Mouse (Mus musculus): Measurements from ENCODE around the gene Tbkbp1.
A peak's percentile ranks its signal among the peaks of the same experiment; 100 is the strongest.
"Not testable (repeated sequence)": the region's sequence is repeated elsewhere in the genome, so short reads cannot be mapped to it uniquely, and the experiment has no call there.

Tbkbp1 gene

GRCm38 (mm10) chr11:97151343-97151801 lies at the start of gene Tbkbp1:
TSS of gene Tbkbp1 (minus strand) at chr11:97151495.
- peak; percentile 46 for DNase-seq (ENCODE audit: low spot score)

GRCm38 (mm10) chr11:97199519-97199918 lies 48.2 kb upstream of the Tbkbp1 start:
- DNase-seq (ENCODE audit: low spot score): no peak

- DNase-seq (ENCODE audit: low spot score): peak; percentile 31
These were observed 47.3 kb upstream of the Tbkbp1 start for GRCm38 (mm10) chr11:97198601-97199000.

GRCm38 (mm10) chr11:97197021-97197420 lies 45.7 kb upstream of the Tbkbp1 start:
- no peak for DNase-seq (ENCODE audit: low spot score)

GRCm38 (mm10) chr11:97196541-97196940 lies 45.2 kb upstream of the Tbkbp1 start:
- DNase-seq (ENCODE audit: low spot score): no peak

- no peak for DNase-seq (ENCODE audit: low spot score)
These were observed 41.3 kb upstream of the Tbkbp1 start for GRCm38 (mm10) chr11:97192621-97192951.

- no peak for DNase-seq (ENCODE audit: low spot score)
These were observed 40.8 kb upstream of the Tbkbp1 start for GRCm38 (mm10) chr11:97191915-97192620.

- DNase-seq (ENCODE audit: low spot score): no peak
These were observed 39.7 kb upstream of the Tbkbp1 start for GRCm38 (mm10) chr11:97190992-97191391.

- not testable (repeated sequence) for DNase-seq (ENCODE audit: low spot score)
These were observed 38.4 kb upstream of the Tbkbp1 start for GRCm38 (mm10) chr11:97189645-97190044.

- no peak for DNase-seq (ENCODE audit: low spot score)
These were observed 37.9 kb upstream of the Tbkbp1 start for GRCm38 (mm10) chr11:97189231-97189630.

- no peak for DNase-seq (ENCODE audit: low spot score)
These were observed 37.3 kb upstream of the Tbkbp1 start for GRCm38 (mm10) chr11:97188643-97188955.

- DNase-seq (ENCODE audit: low spot score): peak; percentile 99
These were observed 36.7 kb upstream of the Tbkbp1 start, which contains the start of gene Kpnb1 for GRCm38 (mm10) chr11:97187764-97188642. TSS of gene Kpnb1 (minus strand) at chr11:97187881.

GRCm38 (mm10) chr11:97186947-97187763 lies 35.9 kb upstream of the Tbkbp1 start:
- DNase-seq (ENCODE audit: low spot score): peak; percentile 99

GRCm38 (mm10) chr11:97185704-97186614 lies 34.7 kb upstream of the Tbkbp1 start:
- no peak for DNase-seq (ENCODE audit: low spot score)

GRCm38 (mm10) chr11:97184875-97185274 lies 33.6 kb upstream of the Tbkbp1 start:
- no peak for DNase-seq (ENCODE audit: low spot score)

GRCm38 (mm10) chr11:97182446-97182845 lies 31.2 kb upstream of the Tbkbp1 start:
- DNase-seq (ENCODE audit: low spot score): no peak

- DNase-seq (ENCODE audit: low spot score): no peak
These were observed 29.8 kb upstream of the Tbkbp1 start for GRCm38 (mm10) chr11:97181061-97181460.

- DNase-seq (ENCODE audit: low spot score): no peak
These were observed 26.9 kb upstream of the Tbkbp1 start for GRCm38 (mm10) chr11:97178198-97178597.

GRCm38 (mm10) chr11:97176851-97177250 lies 25.6 kb upstream of the Tbkbp1 start:
- DNase-seq (ENCODE audit: low spot score): no peak

- DNase-seq (ENCODE audit: low spot score): no peak
These were observed 24.2 kb upstream of the Tbkbp1 start for GRCm38 (mm10) chr11:97175499-97175898.

- no peak for DNase-seq (ENCODE audit: low spot score)
These were observed 9.0 kb upstream of the Tbkbp1 start for GRCm38 (mm10) chr11:97160341-97160740.

Data from ovary, postnatal 36 days (tissue).